Mouse (Mus musculus): ENCODE measurements around the gene Rpgr. TPM values are rescaled to one million over a fixed set of nuclear protein-coding genes. Genes with fewer than 3 reads are reported as not detected.

Gene Rpgr
- polyA plus RNA-seq, 1 experiment = 0.47 TPM

- WGBS = 85% methylated on average over 3 of the region's 3 CpGs
- no peak for TF ChIP-seq CTCF (IDR thresholded peaks at IDR 0.05; ENCODE audit: extremely low read depth, insufficient read depth, insufficient read length, insufficient replicate concordance)
- no peak for TF ChIP-seq POLR2A (IDR thresholded peaks at IDR 0.05; ENCODE audit: low read depth, low read length)
- H3K36me3 ChIP-seq (ENCODE audit: control insufficient read depth, insufficient read depth, low read length) = no peaks in the 10 kb centered on the region
- H3K27ac ChIP-seq (ENCODE audit: insufficient read depth, low read length) = no peak overlapping the region
- H3K4me1 ChIP-seq (ENCODE audit: control insufficient read depth, insufficient read depth, insufficient read length) = no peaks in the 10 kb centered on the region
- H3K4me3 ChIP-seq (ENCODE audit: extremely low read depth, insufficient read depth, insufficient read length) = no peak overlapping the region
- no peak for DNase-seq (ENCODE audit: low read depth in 1 of 2, low spot score in 2 of 2)
- H3K27me3 ChIP-seq (ENCODE audit: control insufficient read depth, insufficient read depth, low read length) = no peaks in the 10 kb centered on the region
These were observed 136.3 kb downstream of the Rpgr start for GRCm38 (mm10) chrX:10080385-10080784.

DNA sequence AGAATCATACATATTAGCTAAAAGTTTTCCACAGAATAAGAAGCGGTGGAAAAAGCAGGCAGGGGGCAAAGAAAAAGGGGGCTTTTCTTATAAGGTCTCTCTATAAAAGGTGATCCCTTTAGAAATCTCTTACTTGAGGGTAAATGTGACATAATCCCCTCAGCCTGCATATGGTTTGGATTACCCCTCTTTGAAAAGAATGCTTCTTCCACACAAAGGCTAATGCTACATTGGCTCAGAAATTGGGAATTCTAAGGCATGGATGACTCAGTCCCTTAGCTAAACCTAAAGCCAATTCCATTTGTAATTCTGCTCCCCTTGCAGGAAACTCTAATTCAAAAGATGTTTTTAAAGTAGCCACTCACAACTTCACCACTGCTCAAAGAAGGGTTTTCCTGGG is 136.7 kb downstream of the Rpgr start:
- no peaks in the 10 kb centered on the region for H3K36me3 ChIP-seq (ENCODE audit: control insufficient read depth, insufficient read depth, low read length)
- no peaks in the 10 kb centered on the region for H3K27me3 ChIP-seq (ENCODE audit: control insufficient read depth, insufficient read depth, low read length)
- H3K27ac ChIP-seq (ENCODE audit: insufficient read depth, low read length) = no peak overlapping the region
- WGBS = 83% methylated on average over 1 of the region's 1 CpGs
- TF ChIP-seq POLR2A (IDR thresholded peaks at IDR 0.05; ENCODE audit: low read depth, low read length) (no peak), CTCF (IDR thresholded peaks at IDR 0.05; ENCODE audit: extremely low read depth, insufficient read depth, insufficient read length, insufficient replicate concordance) (no peak)
- H3K4me3 ChIP-seq (ENCODE audit: extremely low read depth, insufficient read depth, insufficient read length) = no peak overlapping the region
- no peaks in the 10 kb centered on the region for H3K4me1 ChIP-seq (ENCODE audit: control insufficient read depth, insufficient read depth, insufficient read length)
- DNase-seq (ENCODE audit: low read depth in 1 of 2, low spot score in 2 of 2) = no peak

DNA sequence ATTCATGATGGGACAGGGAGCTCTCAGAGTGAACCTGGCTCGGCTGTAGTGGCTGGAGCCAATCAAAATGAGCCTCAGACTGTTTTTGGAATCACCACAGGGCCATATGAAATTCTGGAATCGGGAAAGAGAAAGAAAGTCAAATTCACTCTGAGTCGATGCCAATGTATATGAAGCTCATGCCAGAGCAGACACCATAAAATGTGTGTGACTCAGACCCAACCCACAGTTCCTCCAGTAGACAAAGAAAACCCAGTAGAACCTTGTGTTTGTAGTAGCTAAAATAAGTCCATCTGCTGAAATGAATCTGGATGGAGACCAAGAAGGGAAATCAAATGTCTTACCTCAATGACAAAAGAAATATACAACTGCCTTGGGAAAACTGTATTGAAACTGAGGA is 142.8 kb downstream of the Rpgr start:
- WGBS = 71% methylated on average over 3 of the region's 3 CpGs
- Histone ChIP-seq H3K27ac (ENCODE audit: insufficient read depth, low read length) (no peak overlapping the region), H3K4me1 (ENCODE audit: control insufficient read depth, insufficient read depth, insufficient read length) (no peaks in the 10 kb centered on the region), H3K4me3 (ENCODE audit: extremely low read depth, insufficient read depth, insufficient read length) (no peak overlapping the region), H3K36me3 (ENCODE audit: control insufficient read depth, insufficient read depth, low read length) (no peaks in the 10 kb centered on the region), H3K27me3 (ENCODE audit: control insufficient read depth, insufficient read depth, low read length) (no peaks in the 10 kb centered on the region)
- TF ChIP-seq POLR2A (IDR thresholded peaks at IDR 0.05; ENCODE audit: low read depth, low read length) (no peak), CTCF (IDR thresholded peaks at IDR 0.05; ENCODE audit: extremely low read depth, insufficient read depth, insufficient read length, insufficient replicate concordance) (no peak)
- no peak for DNase-seq (ENCODE audit: low read depth in 1 of 2, low spot score in 2 of 2)

- H3K27me3 ChIP-seq (ENCODE audit: control insufficient read depth, insufficient read depth, low read length) = no peaks in the 10 kb centered on the region
- no peak overlapping the region for H3K4me3 ChIP-seq (ENCODE audit: extremely low read depth, insufficient read depth, insufficient read length)
- DNase-seq (ENCODE audit: low read depth in 1 of 2, low spot score in 2 of 2) = no peak
- H3K27ac ChIP-seq (ENCODE audit: insufficient read depth, low read length) = no peak overlapping the region
- 80% methylated on average over 2 of the region's 2 CpGs for whole genome bisulfite sequencing
- no peaks in the 10 kb centered on the region for H3K4me1 ChIP-seq (ENCODE audit: control insufficient read depth, insufficient read depth, insufficient read length)
- TF ChIP-seq CTCF (IDR thresholded peaks at IDR 0.05; ENCODE audit: extremely low read depth, insufficient read depth, insufficient read length, insufficient replicate concordance) = no peak
- TF ChIP-seq POLR2A (IDR thresholded peaks at IDR 0.05; ENCODE audit: low read depth, low read length) = no peak
- no peaks in the 10 kb centered on the region for H3K36me3 ChIP-seq (ENCODE audit: control insufficient read depth, insufficient read depth, low read length)
These were observed 145.2 kb downstream of the Rpgr start for GRCm38 (mm10) chrX:10071529-10071928.

GRCm38 (mm10) chrX:10070689-10071088 is 146.0 kb downstream of the Rpgr start:
- WGBS = 34% methylated on average over 6 of the region's 6 CpGs
- TF ChIP-seq POLR2A (IDR thresholded peaks at IDR 0.05; ENCODE audit: low read depth, low read length) (no peak), CTCF (IDR thresholded peaks at IDR 0.05; ENCODE audit: extremely low read depth, insufficient read depth, insufficient read length, insufficient replicate concordance) (no peak)

GRCm38 (mm10) chrX:10069405-10069804 is 147.3 kb downstream of the Rpgr start:
- no peak overlapping the region for H3K4me3 ChIP-seq (ENCODE audit: extremely low read depth, insufficient read depth, insufficient read length)
- no peak overlapping the region for H3K27ac ChIP-seq (ENCODE audit: insufficient read depth, low read length)
- DNase-seq (ENCODE audit: low read depth in 1 of 2, low spot score in 2 of 2) = no peak
- no peaks in the 10 kb centered on the region for H3K4me1 ChIP-seq (ENCODE audit: control insufficient read depth, insufficient read depth, insufficient read length)
- no peaks in the 10 kb centered on the region for H3K36me3 ChIP-seq (ENCODE audit: control insufficient read depth, insufficient read depth, low read length)
- no peak for TF ChIP-seq POLR2A (IDR thresholded peaks at IDR 0.05; ENCODE audit: low read depth, low read length)
- TF ChIP-seq CTCF (IDR thresholded peaks at IDR 0.05; ENCODE audit: extremely low read depth, insufficient read depth, insufficient read length, insufficient replicate concordance) = no peak
- no peaks in the 10 kb centered on the region for H3K27me3 ChIP-seq (ENCODE audit: control insufficient read depth, insufficient read depth, low read length)
- 80% methylated on average over 4 of the region's 4 CpGs for WGBS

More at GRCm38 (mm10) chrX:10070689-10071088, 146.0 kb downstream of the Rpgr start:
- DNase-seq (ENCODE audit: low read depth in 1 of 2, low spot score in 2 of 2) = no peak
- no peaks in the 10 kb centered on the region for H3K4me1 ChIP-seq (ENCODE audit: control insufficient read depth, insufficient read depth, insufficient read length)
- H3K27ac ChIP-seq (ENCODE audit: insufficient read depth, low read length) = no peak overlapping the region
- no peaks in the 10 kb centered on the region for H3K36me3 ChIP-seq (ENCODE audit: control insufficient read depth, insufficient read depth, low read length)
- no peak overlapping the region for H3K4me3 ChIP-seq (ENCODE audit: extremely low read depth, insufficient read depth, insufficient read length)
- H3K27me3 ChIP-seq (ENCODE audit: control insufficient read depth, insufficient read depth, low read length) = no peaks in the 10 kb centered on the region

- 66% methylated on average over 1 of the region's 1 CpGs for WGBS
- no peaks in the 10 kb centered on the region for H3K36me3 ChIP-seq (ENCODE audit: control insufficient read depth, insufficient read depth, low read length)
- no peaks in the 10 kb centered on the region for H3K4me1 ChIP-seq (ENCODE audit: control insufficient read depth, insufficient read depth, insufficient read length)
- TF ChIP-seq POLR2A (IDR thresholded peaks at IDR 0.05; ENCODE audit: low read depth, low read length) = no peak
- no peak for TF ChIP-seq CTCF (IDR thresholded peaks at IDR 0.05; ENCODE audit: extremely low read depth, insufficient read depth, insufficient read length, insufficient replicate concordance)
- H3K27me3 ChIP-seq (ENCODE audit: control insufficient read depth, insufficient read depth, low read length) = no peaks in the 10 kb centered on the region
- no peak for DNase-seq (ENCODE audit: low read depth in 1 of 2, low spot score in 2 of 2)
- no peak overlapping the region for H3K4me3 ChIP-seq (ENCODE audit: extremely low read depth, insufficient read depth, insufficient read length)
- H3K27ac ChIP-seq (ENCODE audit: insufficient read depth, low read length) = no peak overlapping the region
These were observed 152.9 kb downstream of the Rpgr start for GRCm38 (mm10) chrX:10063781-10064180.
